Mouse (Mus musculus): Measurements from ENCODE around the gene Ereg.

The Ereg gene

DNA sequence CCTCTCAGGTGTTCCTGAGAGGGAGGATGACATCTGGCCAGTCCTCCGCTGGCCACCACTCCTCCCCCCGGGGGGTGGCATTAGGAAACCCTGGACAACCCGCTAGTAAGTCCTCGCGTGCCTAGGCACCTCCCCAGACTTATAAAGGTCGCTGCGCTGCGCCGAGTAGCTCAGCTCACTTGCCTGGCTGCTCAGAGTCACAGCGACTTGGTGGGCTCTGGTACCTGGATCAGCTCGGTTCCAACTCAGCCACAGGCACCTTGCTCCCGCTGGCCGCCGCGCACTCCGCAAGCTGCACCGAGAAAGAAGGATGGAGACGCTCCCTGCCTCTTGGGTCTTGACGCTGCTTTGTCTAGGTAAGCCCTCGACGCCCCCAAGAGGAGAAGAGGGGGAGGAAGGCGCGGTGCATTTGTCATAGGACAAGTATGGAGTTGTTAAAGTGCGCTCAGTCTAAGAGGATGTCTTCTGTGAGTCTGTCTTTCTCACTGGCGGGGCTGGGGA lies at the start of gene Ereg:
Gene Ereg, plus strand, starts transcription at position 173 of the 501 bp plus-strand sequence.
- in situ Hi-C loops (cut with MboI, MseI), result no loop called here

DNA sequence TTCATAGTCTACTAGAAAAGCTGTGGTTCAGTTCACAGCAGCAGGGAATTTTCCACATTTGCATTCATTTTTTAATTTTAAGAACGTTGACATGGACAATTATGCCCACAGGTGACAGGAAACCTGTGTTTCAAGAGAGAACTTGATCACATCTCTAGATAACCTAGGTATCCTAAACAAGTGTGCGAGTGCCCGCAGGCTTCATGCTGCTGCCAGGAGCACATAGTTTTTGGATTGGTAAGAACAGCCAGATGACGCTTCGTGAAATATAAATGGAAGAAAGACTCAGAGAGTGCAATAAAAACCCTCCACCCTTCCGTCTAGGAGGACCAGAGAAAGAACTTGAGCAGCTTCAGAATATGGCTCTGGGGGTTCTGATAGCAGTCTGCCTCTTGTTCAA lies 47.3 kb upstream of the Ereg start, which contains the start of gene Epgn:
Gene Epgn, plus strand, starts transcription at position 301 of the 400 bp plus-strand sequence.
- in situ Hi-C loops (cut with MboI, MseI), result no loop called here

DNA sequence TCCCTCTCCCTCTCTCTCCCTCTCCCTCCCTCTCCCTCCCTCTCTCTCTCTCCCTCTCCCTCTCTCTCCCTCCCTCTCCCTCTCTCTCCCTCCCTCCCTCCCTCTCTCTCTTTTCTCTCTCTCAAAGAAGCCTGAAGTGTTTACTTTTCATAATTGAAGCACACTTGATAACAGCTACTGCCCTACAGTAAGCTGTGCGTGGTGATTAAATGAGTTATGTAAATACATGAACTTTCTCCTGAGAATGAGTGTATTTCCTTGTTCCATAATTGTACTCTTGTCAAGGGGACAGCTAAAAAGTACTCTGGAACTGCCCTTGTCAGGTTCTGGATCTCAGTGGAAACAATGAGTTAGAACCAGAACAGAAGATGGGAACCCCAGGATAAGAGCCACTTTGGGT lies 46.6 kb upstream of the Ereg start:
- in situ Hi-C loops (cut with MboI, MseI), result no loop called here

DNA sequence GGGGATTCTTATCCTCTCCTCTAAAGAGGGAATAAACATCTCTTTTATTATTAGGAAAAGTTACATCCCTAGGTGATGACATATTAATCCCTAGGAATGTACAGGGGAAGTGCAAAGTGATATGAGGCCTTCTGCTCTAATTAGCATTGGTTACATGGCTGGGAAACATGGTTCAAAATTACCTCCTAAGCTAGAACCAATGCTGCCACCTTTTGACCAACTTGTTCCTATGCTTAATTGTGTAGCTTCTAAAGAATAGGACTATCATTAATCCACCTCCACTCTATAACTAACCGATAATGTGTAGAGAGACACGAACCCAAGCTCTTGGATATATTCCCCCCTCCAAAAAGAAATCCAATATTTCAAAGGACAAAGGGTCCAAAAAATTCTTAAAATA lies 43.8 kb upstream of the Ereg start:
- in situ Hi-C loops (cut with MboI, MseI), result no loop called here

DNA sequence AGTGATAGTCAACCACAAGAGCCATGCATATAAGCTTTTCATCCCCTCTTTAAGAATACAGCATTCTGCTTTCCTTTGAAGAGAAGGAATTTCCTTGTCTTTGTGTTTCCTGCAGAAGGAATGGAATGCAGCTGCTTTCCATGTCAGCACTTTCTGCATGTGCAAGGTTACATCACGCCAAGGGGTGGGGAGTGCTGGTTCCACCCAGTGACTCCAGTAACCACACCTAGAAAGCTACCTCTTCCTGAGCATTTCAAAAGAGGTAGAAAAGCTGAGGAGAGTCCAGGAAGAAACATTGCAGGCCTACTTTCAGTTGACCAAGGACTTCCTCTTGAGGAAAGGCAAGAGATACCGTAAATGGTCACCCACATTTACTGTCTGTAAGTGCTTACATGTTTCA lies 39.1 kb upstream of the Ereg start:
- in situ Hi-C loops (cut with MboI, MseI), result no loop called here

DNA sequence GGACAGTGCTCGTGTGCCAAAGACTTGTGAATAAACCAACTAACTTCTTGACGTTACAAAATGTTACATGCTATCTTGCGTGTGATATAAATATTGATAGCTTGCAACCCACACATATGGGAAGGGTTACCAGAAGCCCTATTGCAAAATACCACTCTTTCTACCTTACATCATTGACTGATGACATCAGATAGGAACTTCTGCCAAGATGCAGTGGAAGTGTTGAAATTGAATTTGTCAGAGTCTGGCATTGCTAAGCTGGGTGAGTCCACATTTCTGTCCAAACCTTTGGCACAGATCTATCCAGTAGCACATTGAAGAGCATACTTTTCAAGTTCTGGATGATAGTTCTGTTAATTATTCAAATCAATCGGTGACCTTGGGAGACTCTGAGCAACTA lies 37.8 kb upstream of the Ereg start:
- in situ Hi-C loops (cut with MboI, MseI), result no loop called here

DNA sequence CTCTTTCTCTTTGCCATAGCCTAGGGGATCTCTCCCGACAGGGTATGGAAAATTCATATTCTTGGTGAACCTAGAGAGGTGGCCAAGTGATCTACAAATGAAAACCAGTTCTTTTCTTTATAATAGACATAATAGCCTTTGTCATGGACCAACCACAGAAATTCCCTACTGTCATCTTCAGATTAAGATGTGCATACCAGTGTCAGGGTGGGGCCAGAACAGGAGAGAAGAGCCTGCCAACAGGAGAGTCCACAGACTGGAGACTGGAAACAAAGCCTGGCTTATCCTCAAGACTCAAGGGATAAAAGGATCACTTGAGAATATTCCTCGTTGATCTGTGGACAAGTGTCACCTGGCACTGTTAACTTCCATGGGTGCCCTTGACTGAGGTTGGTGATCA lies 36.7 kb upstream of the Ereg start:
- in situ Hi-C loops (cut with MboI, MseI), result no loop called here

DNA sequence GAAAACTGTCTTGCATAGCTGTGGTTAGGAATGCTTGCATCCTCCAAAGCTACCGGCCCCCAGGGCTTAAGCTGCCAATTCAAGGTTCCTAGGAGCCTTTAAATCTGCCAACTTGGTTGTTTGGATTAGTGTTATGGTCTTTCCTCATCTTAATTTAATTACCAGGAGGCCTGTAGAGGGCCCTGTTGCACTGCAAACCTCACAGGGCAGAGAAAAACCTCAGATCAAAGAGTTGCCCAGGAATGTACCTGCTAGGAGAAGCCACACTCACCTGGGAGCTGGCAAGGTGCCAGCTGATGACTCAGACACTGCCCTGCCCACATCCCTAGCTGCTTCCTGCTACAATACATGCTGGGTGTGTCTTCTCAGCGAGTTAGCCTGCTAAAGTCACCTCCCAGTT lies 35.9 kb upstream of the Ereg start:
- in situ Hi-C loops (cut with MboI, MseI), result no loop called here

DNA sequence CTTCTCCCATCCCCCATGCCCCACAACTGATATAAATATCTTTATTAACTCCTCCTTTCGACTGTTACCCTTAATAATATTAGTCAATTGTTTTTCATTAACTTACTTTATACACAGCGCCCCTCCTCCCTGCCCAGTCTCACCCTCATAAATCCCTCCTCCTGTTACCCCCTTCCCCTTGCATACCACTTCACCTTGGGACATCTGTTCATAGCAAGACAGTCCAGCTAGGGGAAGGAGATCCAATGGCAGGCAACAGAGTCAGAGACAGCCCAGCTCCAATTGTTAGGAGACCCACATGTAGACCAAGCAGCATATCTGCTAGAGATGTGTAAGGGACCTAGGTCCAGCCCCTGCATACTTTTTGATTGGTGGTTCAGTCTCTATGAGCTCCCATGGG lies 35.5 kb upstream of the Ereg start:
- in situ Hi-C loops (cut with MboI, MseI), result no loop called here

DNA sequence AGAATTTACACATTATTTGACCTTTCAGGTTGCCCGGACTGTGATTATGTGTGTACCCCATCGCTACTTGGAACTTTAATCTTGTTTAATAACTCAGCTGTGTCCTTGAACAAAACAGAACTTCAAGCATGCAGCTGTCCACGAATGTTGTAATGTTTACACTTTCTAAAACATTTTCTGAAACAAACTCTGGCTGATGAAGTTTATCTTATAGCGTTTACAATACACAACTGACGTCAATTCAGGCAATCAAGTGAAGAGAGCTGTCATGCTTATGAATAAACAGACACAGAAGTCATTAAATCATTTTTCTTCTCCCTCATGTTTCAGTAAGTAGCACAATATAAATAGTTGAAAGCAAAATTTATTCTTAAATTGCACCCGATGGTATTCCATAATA lies 26.4 kb upstream of the Ereg start:
- in situ Hi-C loops (cut with MboI, MseI), result no loop called here

DNA sequence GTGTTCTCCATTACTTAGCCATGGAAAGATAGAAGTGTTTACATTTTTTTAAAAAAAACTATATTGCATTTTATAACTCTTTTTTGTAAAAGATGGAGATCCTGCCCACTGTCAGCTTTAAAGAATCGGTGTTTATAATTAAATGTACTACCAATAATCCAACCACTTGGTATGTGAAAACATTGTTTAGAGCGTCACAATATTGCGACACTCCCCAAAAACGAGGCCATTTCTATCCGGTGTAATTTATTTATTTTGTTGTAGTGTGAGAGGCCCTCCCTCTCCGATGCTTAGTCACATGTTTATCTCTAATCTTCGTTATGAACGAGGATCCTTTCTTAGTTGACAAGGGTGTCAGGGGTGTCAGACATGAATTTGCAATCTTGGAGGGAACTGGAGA lies 26.0 kb upstream of the Ereg start:
- in situ Hi-C loops (cut with MboI, MseI), result no loop called here

DNA sequence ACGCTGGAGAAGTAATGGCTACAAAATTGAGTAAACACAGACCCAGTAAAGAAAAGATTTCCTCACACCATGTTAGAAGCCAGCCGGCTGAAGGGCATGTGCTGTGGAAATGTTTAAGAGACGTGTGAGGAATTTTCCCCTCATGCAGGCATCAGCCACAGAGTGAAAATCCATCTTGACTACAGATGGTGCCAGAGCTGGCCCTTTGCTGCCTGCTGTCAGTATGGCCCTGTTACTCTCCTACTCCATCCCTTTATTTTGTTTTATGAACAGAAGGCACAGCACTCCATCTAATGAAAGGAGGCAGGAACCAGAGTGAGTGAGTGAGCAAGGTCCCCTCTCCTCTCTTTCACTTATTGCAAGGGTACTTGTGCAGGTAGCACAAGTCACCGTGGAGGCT lies 2.1 kb upstream of the Ereg start:
- in situ Hi-C loops (cut with MboI, MseI), result no loop called here

DNA sequence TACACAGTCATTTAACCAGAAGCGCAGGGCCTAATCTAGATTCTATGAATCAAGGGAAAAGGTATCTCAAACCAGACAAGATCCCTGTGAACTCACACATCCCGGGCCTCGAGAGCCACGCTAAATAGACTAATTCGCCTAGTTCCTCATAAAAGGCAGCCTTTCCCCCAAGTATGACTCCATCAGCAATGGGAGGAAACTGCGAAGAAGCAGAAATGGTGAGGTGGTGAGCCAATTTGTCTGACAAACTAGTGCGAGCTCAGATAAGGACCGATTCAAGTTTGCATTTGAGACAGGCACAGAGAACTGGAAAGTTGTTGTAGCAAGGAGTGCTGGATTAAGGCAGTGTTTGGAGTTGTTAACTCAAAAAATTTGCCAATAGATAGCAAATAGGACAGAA lies 796 bp upstream of the Ereg start:
- in situ Hi-C loops (cut with MboI, MseI), result no loop called here

DNA sequence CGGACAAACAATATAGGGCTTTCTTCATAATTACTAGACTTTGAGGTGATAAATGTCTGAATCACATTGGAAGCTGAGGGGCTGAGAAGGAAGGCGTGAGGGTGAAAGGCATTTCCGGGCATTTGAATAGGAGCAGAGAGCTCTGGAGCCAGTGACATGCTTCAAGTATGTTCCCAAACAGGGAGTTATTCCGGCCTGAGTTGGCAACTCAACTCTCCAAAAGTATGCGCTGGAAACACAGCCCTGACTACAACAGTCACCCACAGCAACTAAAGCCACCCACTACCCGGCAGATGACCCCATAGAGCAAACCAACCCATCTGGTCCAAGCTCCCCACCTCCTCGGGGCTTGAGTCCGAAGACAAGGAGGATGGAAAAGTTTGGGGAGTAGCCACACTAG lies 396 bp upstream of the Ereg start:
- in situ Hi-C loops (cut with MboI, MseI), result no loop called here

DNA sequence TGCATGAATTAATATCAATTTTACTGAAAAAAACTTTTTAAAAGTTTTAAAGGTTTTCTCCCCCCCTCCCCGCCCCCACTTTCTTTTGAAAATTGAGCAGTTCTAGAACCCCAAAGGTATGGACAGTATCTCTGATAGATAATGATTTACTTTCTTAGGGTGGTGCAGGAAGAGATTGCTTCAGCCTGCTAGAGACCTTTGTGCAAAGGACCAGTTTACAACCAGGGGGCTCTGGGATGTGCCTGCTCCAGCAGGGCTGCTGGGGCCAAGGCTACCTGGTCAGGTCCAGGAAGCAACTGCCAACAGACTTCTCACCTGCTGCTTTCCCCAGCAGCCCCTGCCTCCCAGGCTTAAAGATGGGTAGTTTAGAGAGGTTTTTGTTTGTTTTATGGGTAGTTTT lies 599 bp downstream of the Ereg start:
- in situ Hi-C loops (cut with MboI, MseI), result no loop called here

DNA sequence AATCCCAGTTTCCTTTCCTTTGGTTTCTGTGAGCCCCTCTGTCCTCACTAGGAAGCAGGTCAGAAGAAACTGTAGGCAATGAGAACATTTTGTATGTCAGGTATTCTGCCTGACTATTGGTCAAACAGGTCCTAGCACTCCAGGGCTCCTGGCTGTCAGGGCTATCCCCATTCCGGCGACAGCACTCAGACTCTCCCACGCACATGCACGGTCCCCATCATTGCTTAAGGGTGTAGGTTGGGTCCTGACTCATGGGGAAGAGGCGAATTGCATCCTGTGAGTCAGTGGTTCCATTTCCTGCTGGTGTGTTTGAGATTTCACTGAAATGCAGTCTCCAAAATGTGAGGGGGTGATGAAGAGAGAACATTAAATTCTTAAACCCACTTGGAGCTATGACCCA lies 8.6 kb downstream of the Ereg start:
- in situ Hi-C loops (cut with MboI, MseI), result loop anchor here (10.0 kb wide), 1 partner anchor 1608 kb away; no protein-coding TSS in a partner anchor

DNA sequence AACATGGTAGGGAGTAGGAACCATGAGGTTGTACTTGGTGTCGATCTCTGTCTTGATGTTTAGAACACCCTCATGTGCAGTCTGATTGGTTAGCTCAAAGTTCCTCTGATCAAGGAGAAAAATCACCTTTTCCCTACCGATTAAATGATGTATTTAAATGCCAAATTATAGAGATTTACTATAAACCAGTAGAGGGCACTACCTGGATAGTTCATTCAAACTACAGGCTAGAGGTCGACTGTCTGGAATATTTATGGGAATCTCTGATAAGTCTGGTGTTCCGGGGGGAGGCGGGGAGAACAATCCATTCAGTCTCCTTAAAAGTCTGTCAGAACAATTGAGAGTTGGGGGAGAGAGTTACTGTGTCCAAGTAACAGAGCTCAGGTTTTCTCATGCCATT lies 10.9 kb downstream of the Ereg start:
- in situ Hi-C loops (cut with MboI, MseI), result loop anchor here (10.0 kb wide), 1 partner anchor 1610 kb away; no protein-coding TSS in a partner anchor

DNA sequence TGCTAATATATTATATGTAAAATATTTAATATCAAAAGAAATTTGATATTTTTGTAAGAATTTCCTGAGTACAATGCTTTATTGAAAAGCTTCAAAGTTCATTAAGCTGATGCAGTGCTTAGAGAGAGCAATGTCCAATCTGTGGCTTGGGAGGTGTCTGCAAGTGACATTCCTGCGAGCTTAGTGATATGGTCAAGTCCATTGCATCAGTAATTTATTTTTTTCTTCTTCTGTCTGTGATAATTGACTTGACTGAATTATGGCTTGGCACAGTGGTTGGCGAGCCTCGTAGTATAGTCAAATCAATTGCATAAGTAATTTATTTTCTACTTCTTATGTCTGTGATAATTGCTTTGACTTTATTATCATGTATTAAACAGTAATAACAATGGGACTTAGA lies 15.9 kb downstream of the Ereg start:
- in situ Hi-C loops (cut with MboI, MseI), result no loop called here

DNA sequence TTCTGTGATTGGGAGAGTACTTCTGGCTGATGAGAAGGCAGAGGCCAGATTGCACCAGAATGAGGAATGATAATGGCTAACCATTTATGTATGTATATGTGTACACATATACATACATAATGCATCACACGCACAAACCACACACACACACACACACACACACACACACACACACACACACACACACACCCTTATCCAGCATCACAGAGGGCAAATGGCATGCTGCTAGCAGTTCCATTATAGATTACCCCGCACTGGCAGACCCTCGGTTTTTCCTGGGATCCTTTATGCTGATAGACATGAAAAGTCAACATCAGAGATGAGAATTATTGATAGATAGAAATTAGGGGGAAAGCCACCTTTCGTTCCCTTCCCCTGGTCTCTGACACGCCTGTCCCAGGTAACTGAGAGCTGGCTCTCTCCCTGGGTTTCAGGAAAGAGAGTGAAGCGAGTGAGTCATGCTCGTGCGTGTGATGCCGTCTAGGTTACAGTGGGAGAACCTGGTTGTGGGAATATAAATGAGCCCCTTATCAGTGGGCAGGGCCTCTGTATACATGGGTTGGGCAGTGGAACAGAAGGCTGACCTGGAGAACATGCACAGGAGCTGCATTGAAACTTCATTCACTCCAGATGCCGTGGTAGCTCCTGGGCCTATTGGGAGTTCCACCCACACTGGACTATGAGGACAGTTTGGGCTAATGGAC lies 23.6 kb downstream of the Ereg start:
- in situ Hi-C loops (cut with MboI, MseI), result no loop called here

DNA sequence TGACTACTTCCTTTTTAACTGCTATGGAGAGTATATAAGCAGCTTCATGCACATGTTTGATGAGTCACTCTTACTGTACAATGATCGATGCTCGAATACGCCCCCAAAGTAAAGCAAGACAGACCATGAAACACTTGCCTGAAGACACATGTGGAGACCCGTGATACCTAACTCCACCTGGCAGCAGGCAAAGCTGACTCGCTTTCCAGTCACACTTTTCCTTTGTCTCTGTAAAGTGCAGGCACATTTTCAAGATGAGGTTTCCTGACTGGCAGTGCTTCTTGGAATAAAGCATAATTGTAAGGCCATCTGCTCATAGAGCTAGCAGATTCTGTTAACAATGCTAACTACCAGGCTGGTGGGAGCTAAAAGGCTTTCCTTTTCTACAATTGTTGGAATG lies 27.3 kb downstream of the Ereg start:
- in situ Hi-C loops (cut with MboI, MseI), result no loop called here

DNA sequence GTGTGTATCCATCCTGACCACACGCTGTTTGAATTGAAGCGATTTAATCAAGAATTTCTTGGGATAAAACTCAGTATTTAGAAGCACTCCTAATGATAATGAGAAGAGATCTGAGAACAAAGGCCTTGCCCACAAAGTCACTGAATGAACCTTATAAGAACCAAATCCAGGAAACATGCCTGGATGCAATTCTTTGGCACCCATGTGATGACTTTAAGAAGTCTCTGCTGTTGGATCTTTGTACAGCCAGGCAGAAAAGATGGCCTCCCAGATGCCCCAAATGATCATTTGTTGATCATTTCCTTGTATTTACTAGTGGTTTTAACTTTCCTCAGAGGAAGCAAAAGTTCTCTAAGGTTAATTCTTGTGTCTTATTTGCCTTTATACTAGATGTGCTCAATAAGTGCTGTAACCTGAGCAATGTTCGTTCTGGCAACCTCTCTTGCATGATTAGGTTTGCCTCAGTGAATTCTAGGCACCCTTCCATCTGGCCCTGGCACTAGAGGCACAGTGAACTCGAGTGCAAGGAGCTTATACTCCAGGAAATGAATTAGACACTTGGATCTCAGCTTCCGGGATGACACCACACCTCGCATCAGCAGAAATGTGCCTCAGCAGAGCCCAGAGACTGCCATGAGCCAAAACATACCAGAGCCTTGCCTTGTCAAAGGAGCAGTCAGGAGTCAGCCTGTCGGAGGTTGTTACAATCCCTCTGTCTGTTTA lies 29.7 kb downstream of the Ereg start:
- in situ Hi-C loops (cut with MboI, MseI), result no loop called here

DNA sequence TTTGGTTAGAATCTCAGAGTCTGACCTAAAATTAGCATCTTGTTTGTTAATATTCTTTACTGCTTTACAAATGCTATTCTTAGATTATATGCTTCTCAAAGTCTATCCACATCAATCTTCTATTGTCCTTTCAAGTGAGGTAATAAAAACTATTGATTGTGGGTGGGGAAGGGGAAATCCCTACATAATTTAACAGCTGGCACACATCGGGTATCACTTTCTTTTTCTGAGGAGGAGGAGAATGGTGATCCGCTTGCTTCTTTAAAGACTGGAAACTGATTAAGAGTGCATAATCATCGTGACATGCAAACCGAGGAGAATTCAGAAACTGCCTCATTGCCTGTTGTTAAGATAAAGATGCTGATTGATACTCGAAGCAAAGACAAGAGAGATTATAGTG lies 31.8 kb downstream of the Ereg start:
- in situ Hi-C loops (cut with MboI, MseI), result no loop called here

DNA sequence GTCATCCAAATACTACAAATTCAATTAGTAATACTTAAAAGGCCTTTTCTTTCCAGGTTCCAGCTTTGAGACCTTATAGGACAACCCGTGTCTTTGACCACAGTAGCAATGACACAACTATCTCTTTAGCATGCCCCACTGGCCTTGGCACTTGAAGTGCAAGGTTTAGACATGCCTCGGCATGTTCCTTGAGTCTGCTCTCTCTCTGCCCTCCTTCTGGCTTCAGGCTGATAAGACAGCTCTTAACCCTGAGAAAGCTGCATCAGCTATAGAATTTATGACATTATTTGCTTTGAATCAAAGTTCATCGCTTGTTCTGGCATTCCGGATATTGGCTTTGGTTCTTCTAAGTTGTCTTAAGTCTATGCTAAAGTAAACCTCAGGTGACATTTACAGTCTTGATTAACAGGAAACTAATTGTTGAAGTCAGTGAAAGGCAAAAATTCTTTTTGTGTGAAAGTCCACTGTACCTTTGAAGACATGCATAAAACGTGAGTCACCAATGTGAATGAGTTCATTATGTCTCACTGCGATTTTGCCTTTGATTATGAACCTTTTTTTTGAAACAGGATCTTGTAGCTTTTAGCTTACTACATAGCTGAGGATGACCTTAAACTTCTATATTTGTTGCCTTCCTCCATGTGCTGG lies 35.7 kb downstream of the Ereg start:
- in situ Hi-C loops (cut with MboI, MseI), result no loop called here
